Mouse (Mus musculus) liver, embryonic 15.5 days (tissue): ENCODE data around the gene Ptpdc1. TPM values are rescaled to one million over a fixed set of nuclear protein-coding genes. Genes with fewer than 3 reads are reported as not detected.

Experiments
- ATAC-seq: fragments of 200-750 bp; cut with Nextera tagmentation; 2 replicates; pipeline ENCODE4 v1.8.0; 2017; ENCODE audit warnings: moderate number of reproducible peaks, mild to moderate bottlenecking, moderate library complexity; ENCODE audit not compliant: insufficient read depth
- H3K27ac ChIP-seq: fragments of 300-500 bp; sonication (generic); replicated peaks from 2 replicates; pipeline ENCODE4 v1.5.1; 2015; ENCODE audit warnings: mild to moderate bottlenecking, inconsistent platforms
- H3K27me3 ChIP-seq: fragments of 300-500 bp; sonication (generic); 2 replicates; pipeline ENCODE4 v1.6.1; 2015; ENCODE audit warnings: mild to moderate bottlenecking, inconsistent platforms
- H3K36me3 ChIP-seq: fragments of 300-500 bp; sonication (generic); replicated peaks from 2 replicates; pipeline ENCODE4 v1.6.1; 2015; ENCODE audit warnings: moderate library complexity, mild to moderate bottlenecking, inconsistent platforms
- H3K4me1 ChIP-seq: fragments of 300-500 bp; sonication (generic); replicated peaks from 2 replicates; pipeline ENCODE4 v1.6.1; 2015; ENCODE audit warnings: inconsistent platforms
- H3K4me2 ChIP-seq: fragments of 300-500 bp; sonication (generic); 2 replicates; pipeline ENCODE4 v1.6.1; 2015; ENCODE audit warnings: moderate library complexity, mild to moderate bottlenecking, inconsistent platforms
- H3K4me3 ChIP-seq: fragments of 300-500 bp; sonication (generic); replicated peaks from 2 replicates; pipeline ENCODE4 v1.5.1; 2015; ENCODE audit warnings: mild to moderate bottlenecking, inconsistent platforms
- H3K9ac ChIP-seq: fragments of 300-500 bp; sonication (generic); 2 replicates; pipeline ENCODE4 v1.6.1; 2015; ENCODE audit warnings: moderate library complexity, mild to moderate bottlenecking, inconsistent platforms
- H3K9me3 ChIP-seq: fragments of 300-500 bp; sonication (generic); replicated peaks from 2 replicates; pipeline ENCODE4 v1.6.1; 2016; ENCODE audit warnings: inconsistent platforms
- WGBS: fragments of 180-500 bp; shearing (Covaris S2); methylation state at CpG from one replicate; pipeline ENCODE4 v1.1.7; 2015; ENCODE audit warnings: mixed read lengths; ENCODE audit not compliant: insufficient replicate concordance; 5-methylcytosine and 5-hydroxymethylcytosine counted together
- polyA plus RNA-seq: library from polyadenylated mRNA; unstranded; fragments of >200 nt; fragmentation: Nextera tagmentation; extraction: Ambion mirVana; gene quantifications from 2 replicates; pipeline ENCODE4 v1.2.1, GENCODE M21; 2015

Ptpdc1 gene
- polyA plus RNA-seq, 1 experiment from 2014 or later = 0.40 TPM

DNA sequence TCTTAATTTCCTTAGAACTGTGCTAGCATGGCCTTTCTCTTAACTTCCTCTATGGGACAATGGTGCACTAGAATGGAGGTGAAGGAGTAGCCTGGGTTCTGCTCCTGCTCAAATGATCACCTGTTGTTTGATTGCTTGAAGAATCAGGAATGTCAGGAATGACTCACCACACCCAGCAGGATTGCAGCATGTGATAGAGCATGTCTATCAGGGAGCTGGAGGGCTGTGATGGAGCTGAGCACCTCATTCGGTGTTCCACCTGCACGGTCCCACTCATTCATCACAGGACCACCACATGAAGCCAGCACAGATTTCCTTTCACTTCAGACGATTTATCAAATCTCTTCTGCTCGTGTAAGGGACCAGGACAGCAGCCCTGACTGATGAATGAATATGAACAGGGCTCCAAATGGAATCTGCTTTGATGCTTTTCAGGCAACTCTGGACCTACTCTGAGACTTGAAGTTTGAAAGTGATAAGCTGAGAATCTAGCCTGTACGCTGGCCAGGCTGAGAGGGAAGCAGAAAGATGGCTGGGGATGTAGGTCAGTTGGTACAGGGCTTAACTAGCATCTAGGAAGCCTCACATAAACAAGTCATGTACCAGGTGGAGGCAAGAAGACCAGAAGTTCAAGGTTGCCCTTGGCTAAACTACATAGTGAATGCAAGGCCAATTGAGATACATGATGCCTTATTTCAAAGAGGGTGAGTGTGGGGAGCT is 60.4 kb downstream of the Ptpdc1 start:
- Histone ChIP-seq H3K36me3 (no peaks in the 10 kb centered on the region), H3K27ac (no peak overlapping the region), H3K9me3 (no peaks in the 10 kb centered on the region), H3K9ac (no peak overlapping the region), H3K27me3 (no peaks in the 10 kb centered on the region), H3K4me1 (no peaks in the 10 kb centered on the region), H3K4me2 (no peak overlapping the region), H3K4me3 (no peak overlapping the region)
- no peak for ATAC-seq
- WGBS = 71% methylated on average over 5 of the region's 5 CpGs

DNA sequence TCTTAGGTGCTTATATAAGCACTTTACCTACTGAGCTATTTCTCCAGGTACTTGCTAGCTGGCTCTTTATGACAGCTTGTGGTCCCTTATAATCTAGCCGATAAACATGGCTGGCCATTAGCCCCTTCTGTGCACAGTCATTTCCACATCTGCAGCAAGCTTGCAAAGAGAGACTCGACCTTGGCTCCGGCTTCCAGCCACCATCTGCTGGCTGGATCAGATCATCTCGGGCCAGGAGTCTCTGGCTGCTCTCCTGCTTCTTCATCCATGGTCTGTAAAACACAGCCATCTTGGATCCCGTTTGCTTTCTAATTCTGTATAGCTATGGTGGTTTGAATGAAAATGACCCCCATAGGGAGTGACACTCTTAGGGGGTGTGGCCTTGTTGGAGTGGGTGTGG is 63.1 kb downstream of the Ptpdc1 start:
- no peak overlapping the region for H3K4me2 ChIP-seq
- no peak for ATAC-seq
- H3K4me1 ChIP-seq = no peaks in the 10 kb centered on the region
- H3K9ac ChIP-seq = no peak overlapping the region
- H3K27me3 ChIP-seq = no peaks in the 10 kb centered on the region
- H3K36me3 ChIP-seq = no peaks in the 10 kb centered on the region
- no peak overlapping the region for H3K27ac ChIP-seq
- WGBS = 65% methylated on average over 5 of the region's 5 CpGs
- H3K9me3 ChIP-seq = no peaks in the 10 kb centered on the region
- H3K4me3 ChIP-seq = no peak overlapping the region

DNA sequence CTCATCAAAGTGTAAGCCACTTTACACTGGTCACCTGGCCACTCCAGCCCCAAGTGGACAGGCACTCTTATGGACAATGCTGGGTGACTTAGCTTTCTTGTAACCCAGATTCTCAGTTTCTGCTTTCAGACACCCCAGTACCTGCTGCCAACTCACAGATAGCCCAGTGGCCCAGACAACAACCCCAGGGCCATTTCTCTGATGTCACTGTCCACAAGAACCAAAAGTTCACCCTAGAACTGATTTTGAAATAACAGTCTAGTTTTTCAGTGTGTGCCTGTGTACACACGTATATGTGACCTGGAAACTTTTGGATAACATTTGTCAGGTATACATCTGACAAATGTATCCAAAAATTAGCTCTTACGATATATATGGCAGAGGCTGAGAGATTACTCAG is 64.0 kb downstream of the Ptpdc1 start:
- no peak overlapping the region for H3K9ac ChIP-seq
- no peak overlapping the region for H3K4me2 ChIP-seq
- H3K4me3 ChIP-seq = no peak overlapping the region
- H3K27ac ChIP-seq = no peak overlapping the region
- no peaks in the 10 kb centered on the region for H3K36me3 ChIP-seq
- no peaks in the 10 kb centered on the region for H3K9me3 ChIP-seq
- H3K4me1 ChIP-seq = no peaks in the 10 kb centered on the region
- no peak for ATAC-seq
- 65% methylated on average over 2 of the region's 2 CpGs for WGBS
- no peaks in the 10 kb centered on the region for H3K27me3 ChIP-seq

DNA sequence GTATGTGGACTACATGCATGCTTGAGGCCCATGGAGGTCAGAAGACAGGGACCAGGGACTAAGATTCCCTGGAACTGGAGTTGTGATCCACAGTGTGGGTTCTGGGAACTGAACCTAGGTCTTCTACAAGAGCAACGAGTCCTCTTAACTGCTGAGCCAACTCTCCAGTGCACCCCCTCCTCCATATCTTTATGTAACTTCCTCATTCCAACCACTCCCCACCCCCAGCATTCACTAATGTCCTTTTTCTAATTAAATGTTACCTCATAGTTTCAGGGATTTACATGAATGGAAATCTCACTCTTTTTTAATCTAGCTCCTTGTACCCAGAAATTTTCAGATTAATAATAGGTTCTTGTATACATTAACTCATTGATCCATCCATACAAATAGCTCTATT is 69.5 kb downstream of the Ptpdc1 start:
- no peaks in the 10 kb centered on the region for H3K27me3 ChIP-seq
- H3K36me3 ChIP-seq = no peaks in the 10 kb centered on the region
- no peak overlapping the region for H3K4me3 ChIP-seq
- peaks cover 11% of the 10 kb centered on the region; the same call in 1 of the 2 replicates for H3K4me1 ChIP-seq
- H3K9ac ChIP-seq = no peak overlapping the region
- 34% methylated on average over 1 of the region's 1 CpGs for WGBS
- no peak overlapping the region for H3K27ac ChIP-seq
- H3K9me3 ChIP-seq = no peaks in the 10 kb centered on the region
- no peak overlapping the region for H3K4me2 ChIP-seq
- ATAC-seq = no peak

DNA sequence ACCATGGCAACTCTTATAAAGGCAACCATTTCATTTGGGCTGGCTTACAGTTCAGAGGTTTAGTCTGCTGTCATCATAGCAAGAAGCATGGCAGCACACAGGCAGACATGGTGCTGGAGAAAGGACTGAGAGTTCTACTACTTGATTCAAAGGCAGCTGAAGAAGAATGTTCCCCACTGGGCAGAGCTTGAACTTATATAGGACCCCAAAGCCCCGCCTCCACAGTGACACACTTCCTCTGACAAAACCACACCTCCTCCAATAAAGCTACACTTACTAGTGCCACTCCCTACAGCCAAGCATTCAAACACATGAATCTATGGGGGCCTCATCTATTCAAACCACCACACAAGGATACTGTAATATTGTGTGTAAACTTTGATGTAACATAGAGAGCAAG is 70.9 kb downstream of the Ptpdc1 start:
- WGBS = 61% methylated on average over 1 of the region's 1 CpGs
- Histone ChIP-seq H3K4me1 (peaks cover 11% of the 10 kb centered on the region; the same call in 1 of the 2 replicates), H3K27ac (no peak overlapping the region), H3K36me3 (no peaks in the 10 kb centered on the region), H3K9me3 (no peaks in the 10 kb centered on the region), H3K27me3 (no peaks in the 10 kb centered on the region), H3K4me3 (no peak overlapping the region), H3K9ac (no peak overlapping the region), H3K4me2 (no peak overlapping the region)
- ATAC-seq = no peak

DNA sequence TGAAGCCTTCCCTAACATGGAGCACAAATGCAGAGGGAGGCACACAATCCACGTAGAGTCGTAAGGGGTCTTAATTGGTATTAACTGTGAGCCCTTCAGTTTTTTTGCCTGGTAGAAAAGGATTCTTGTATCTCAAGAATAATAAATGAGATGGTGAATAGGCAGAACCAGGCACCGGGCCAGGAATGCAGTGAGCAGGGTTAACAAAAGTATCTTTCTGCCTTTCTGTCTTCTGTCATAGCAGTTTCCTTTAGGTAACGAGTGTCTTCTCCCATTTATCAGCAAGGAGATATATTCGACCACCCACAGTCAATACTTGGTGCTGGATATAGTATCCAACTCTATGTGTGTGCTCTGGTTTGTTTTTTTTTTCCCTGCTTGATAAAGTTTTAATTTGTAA is 72.0 kb downstream of the Ptpdc1 start:
- no peak for ATAC-seq
- no peak overlapping the region for H3K27ac ChIP-seq
- no peak overlapping the region for H3K4me2 ChIP-seq

DNA sequence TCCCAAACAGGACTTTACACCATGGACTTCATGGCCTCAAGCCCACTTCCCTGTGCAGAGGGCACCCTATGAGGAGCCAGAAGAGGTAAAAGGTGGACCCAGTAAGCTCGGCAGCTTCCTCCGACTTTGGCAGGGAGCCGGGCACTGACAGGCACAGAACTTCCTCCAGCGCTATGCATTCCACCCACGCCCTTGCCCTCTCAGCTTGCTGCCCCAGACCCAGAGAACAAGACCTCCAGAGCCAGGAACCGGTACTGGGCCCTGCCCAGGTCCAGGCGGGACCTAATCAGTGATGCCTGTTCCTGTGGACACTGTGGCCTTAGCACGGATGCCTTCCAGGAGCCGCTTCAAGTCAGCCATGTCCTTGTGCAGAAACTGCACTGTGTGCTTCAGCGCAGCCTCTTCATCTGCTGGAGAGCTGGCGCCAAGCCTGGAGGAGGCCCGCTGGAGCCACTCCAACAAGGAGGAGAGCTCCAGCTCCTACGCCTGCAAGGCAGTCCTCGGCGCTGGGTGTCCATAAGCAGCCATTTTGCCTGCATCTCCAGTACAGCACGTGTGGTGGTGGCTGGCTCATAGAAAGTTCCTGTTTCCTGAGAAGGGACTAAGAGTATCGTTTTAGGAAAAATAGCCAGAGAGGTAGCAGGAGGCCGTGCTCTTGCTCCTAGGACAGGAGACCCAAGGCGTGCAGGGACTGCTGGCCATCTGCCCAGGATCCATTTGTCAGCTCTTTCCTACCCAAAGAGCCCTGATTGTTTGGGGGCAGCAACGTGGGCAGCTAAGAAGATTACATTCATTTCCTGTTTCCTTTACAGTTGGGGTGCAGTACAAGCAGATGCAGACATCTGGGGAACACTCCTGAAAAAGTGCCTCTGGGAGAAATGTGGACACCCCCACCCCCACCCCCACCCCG is 73.0 kb downstream of the Ptpdc1 start:
- WGBS = 60% methylated on average over 21 of the region's 21 CpGs
- Histone ChIP-seq H3K4me1 (peaks cover 11% of the 10 kb centered on the region; the same call in 1 of the 2 replicates), H3K36me3 (no peaks in the 10 kb centered on the region), H3K4me2 (no peak overlapping the region), H3K9ac (no peak overlapping the region), H3K4me3 (no peak overlapping the region), H3K27me3 (no peaks in the 10 kb centered on the region), H3K9me3 (no peaks in the 10 kb centered on the region), H3K27ac (no peak overlapping the region)
- peak; percentile 34 for ATAC-seq

More for the DNA sequence above, 72.0 kb downstream of the Ptpdc1 start:
- Histone ChIP-seq H3K4me3 (no peak overlapping the region), H3K9me3 (no peaks in the 10 kb centered on the region), H3K36me3 (no peaks in the 10 kb centered on the region), H3K4me1 (peaks cover 11% of the 10 kb centered on the region; the same call in 1 of the 2 replicates), H3K27me3 (no peaks in the 10 kb centered on the region), H3K9ac (no peak overlapping the region)
- WGBS = 64% methylated on average over 5 of the region's 5 CpGs

DNA sequence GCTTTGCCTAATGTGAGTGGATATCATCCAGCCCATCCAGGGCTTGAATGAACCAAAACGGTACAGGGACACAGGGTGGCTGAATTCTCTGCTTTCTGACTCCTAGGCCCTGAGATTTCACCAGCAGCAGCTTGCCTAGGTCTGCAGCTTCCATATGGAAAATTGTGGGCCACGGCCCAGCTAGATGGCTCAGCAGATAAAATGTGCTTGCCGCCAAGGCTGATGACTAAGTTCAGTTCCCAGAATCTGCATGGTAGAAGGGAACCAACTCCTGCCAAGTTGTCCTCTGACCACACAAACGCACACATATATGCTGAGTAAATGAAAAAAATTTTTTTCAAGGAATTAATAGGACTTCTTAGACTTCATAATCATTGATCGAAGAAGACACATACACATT is 77.2 kb downstream of the Ptpdc1 start:
- ATAC-seq = no peak
- 77% methylated on average over 5 of the region's 5 CpGs for WGBS
- Histone ChIP-seq H3K9me3 (no peaks in the 10 kb centered on the region), H3K27me3 (no peaks in the 10 kb centered on the region), H3K4me2 (no peak overlapping the region), H3K9ac (no peak overlapping the region), H3K27ac (no peak overlapping the region), H3K4me1 (peaks cover 32% of the 10 kb centered on the region), H3K4me3 (no peak overlapping the region), H3K36me3 (0 out of 2 replicates have a peak, but pooled peaks cover 3% of the 10 kb centered on the region)

DNA sequence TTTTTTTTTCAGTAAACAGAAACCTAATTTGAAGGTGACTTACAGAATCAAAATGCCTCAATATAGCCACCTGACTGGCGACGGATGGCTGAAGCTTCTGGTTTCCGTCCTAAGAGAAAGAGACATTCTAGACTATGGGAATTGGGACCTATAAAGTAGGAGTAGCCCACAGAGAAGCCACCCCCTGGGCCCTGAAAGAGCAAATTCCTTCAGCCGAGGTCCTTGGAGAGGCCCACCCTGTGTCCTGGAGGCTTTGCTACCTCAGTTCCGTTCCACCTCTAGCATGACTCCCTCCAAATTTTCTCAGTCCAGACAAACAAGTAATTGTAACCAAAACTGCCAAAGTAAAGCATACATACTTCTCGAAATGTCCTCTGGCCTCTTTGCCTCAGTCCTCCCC is 77.8 kb downstream of the Ptpdc1 start:
- peaks cover 32% of the 10 kb centered on the region for H3K4me1 ChIP-seq
- no peaks in the 10 kb centered on the region for H3K27me3 ChIP-seq
- H3K9ac ChIP-seq = no peak overlapping the region
- H3K27ac ChIP-seq = no peak overlapping the region
- H3K4me3 ChIP-seq = no peak overlapping the region
- H3K9me3 ChIP-seq = no peaks in the 10 kb centered on the region
- WGBS = 79% methylated on average over 6 of the region's 6 CpGs
- 0 out of 2 replicates have a peak, but pooled peaks cover 3% of the 10 kb centered on the region for H3K36me3 ChIP-seq
- no peak overlapping the region for H3K4me2 ChIP-seq
- no peak for ATAC-seq

DNA sequence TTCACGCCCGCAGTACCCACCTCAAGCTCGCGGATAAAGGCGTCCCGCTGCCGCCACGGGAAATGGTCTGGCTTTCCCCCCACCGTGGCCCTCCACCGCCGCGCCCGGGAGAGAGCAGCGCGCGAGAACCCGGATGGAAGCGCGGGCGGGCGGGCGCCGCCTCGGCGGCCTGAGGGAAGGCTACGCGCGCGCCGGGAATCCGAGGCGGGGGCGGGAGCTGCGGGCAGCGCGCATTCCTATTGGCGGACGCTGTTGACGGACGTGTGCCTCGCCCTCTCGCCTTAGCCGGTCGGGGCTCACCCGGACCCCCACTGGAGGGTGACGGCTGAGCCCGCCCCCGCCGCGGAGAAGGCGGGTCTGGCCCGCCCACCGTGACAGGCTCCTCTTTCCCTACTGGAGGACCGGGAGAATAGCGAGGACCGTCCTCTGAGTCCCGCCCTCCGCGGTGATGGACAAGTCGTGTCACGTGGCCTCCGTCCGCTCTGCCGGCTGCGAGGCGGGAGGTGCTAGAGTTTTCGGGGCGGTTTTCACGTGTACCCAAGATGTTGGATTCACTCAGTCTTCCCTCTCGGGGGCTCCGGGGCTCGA is 79.0 kb downstream of the Ptpdc1 start:
- Histone ChIP-seq H3K9ac (peak overlapping the region; percentile 99), H3K27ac (peak overlapping the region; percentile 99), H3K4me2 (peak overlapping the region; percentile 77), H3K4me1 (peaks cover 28% of the 10 kb centered on the region), H3K36me3 (0 out of 2 replicates have a peak, but pooled peaks cover 3% of the 10 kb centered on the region), H3K4me3 (peak overlapping the region; percentile 99), H3K9me3 (no peaks in the 10 kb centered on the region), H3K27me3 (no peaks in the 10 kb centered on the region)
- ATAC-seq = peak; percentile 93
- 0% methylated on average over 71 of the region's 72 CpGs for WGBS
